Comparison of ENCODE assay signal across 8 mouse cellular contexts in genomic region chrX:75095369-75096162, GRCm38 (mm10). TPM values are rescaled to one million over a fixed set of nuclear protein-coding genes. Genes with fewer than 3 reads are reported as not detected.
A peak's percentile ranks its signal among the peaks of the same experiment; 100 is the strongest.
DNase-seq lines count a peak whose midpoint lies in the region; ATAC-seq and TF ChIP-seq lines count a peak whose summit lies in the region.

Gene Dkc1 (plus strand): TSS chrX:75095854.

- POLR2A ChIA-PET in Patski (lab: Charles Lee), result interaction anchor here (0.9 kb wide), 1 partner anchor 12 kb away, joined by 3 read pairs; no protein-coding TSS in a partner anchor

- 0 out of 2 replicates have a peak, but pooled peaks cover 6% of the 10 kb centered on the region for H3K36me3 ChIP-seq in hindbrain, embryonic 13.5 days

- peaks cover 14% of the 10 kb centered on the region for H3K27me3 ChIP-seq in Patski
- no peaks in the 10 kb centered on the region for H3K27me3 ChIP-seq in hindbrain, embryonic 13.5 days

- peak; percentile 98 for ATAC-seq in Patski
- ATAC-seq in hindbrain, embryonic 13.5 days (ENCODE audit: low FRiP score), result peak; percentile 100

- H3K9me3 ChIP-seq in hindbrain, embryonic 13.5 days, result no peaks in the 10 kb centered on the region

- H3K27ac ChIP-seq in hindbrain, embryonic 13.5 days, result peak within 1 kb of the TSS; percentile 62

- CTCF ChIA-PET in Patski (lab: Charles Lee), result interaction anchor here (0.8 to 1.7 kb wide), 3 partner anchors 10 to 32 kb away, joined by 3 read pairs; partner anchors contain the start of gene Gab3

- WGBS in hindbrain, embryonic 13.5 days, result 20% methylated on average over 29 of the region's 29 CpGs

- H3K4me2 ChIP-seq in hindbrain, embryonic 13.5 days, result peak within 1 kb of the TSS; percentile 61

- in situ Hi-C loops in Patski (cut with MboI; ENCODE audit: low pct_unique_long_range_greater_than_20kb), result no loop called here

- peak within 1 kb of the TSS; percentile 57 for H3K4me3 ChIP-seq in hindbrain, embryonic 13.5 days

- peak within 1 kb of the TSS; percentile 69 for H3K9ac ChIP-seq in hindbrain, embryonic 13.5 days

- H3K4me1 ChIP-seq in hindbrain, embryonic 13.5 days (replicated peaks), result peaks cover 9% of the 10 kb centered on the region

- DNase-seq in Patski (ENCODE audit: low read depth, low spot score), result peak; percentile 61
- peak; percentile 94 to 97 for DNase-seq in cerebellum, postnatal 14 days
- peak; percentile 76 to 89 for DNase-seq in frontal cortex, postnatal 14 days (ENCODE audit: low spot score in 2 of 2)
- peak; percentile 70 to 78 for DNase-seq in layer of hippocampus, postnatal 25 days (ENCODE audit: extremely low spot score in 1 of 2, low spot score in 1 of 2)
- peak; percentile 95 for DNase-seq in lung, postnatal 25 days (ENCODE audit: low spot score)
- DNase-seq in retina, embryonic 14.5 days (ENCODE audit: low spot score), result peak; percentile 85
- peak; percentile 90 for DNase-seq in thymus, postnatal 4 days

- TF ChIP-seq CTCF in Patski (IDR thresholded peaks at IDR 0.05), result no peak

RNA-seq across cellular contexts. Expression of gene Dkc1, which starts in this region (rescaled TPM):
- 53.3 TPM for polyA plus RNA-seq in Patski (2021)
- 62.9 and 76.0 TPM in 2 replicates for polyA plus RNA-seq in hindbrain, embryonic 13.5 days (2015; fragmentation: Nextera tagmentation; extraction: Ambion mirVana)
- total RNA-seq in layer of hippocampus, postnatal 25 days (2021), result 10 to 100 TPM; 32.5 to 36.4 TPM

Comparison
In these comparisons a context has a peak if more than half of its experiments do, and no peak if none do; other contexts are left out.
1. Peak in every context shown above with its lines: DNase-seq, ATAC-seq, H3K4me3 ChIP-seq and H3K27ac ChIP-seq.